Mouse (Mus musculus): ENCODE measurements at regions not wholly inside any gene's neighbourhood (a gene's known extent, or its start where the extent isn't known, plus 50 kb on each side); places are given as distances from the start of the nearest gene placed in this dataset.

- Histone ChIP-seq H3K4me3 (ENCODE audit: low read depth, low read length) (no peak overlapping the region), H3K9me3 (replicated peaks; ENCODE audit: control insufficient read depth, insufficient read depth, low read length, poor library complexity, severe bottlenecking) (no peaks in the 10 kb centered on the region), H3K36me3 (ENCODE audit: control insufficient read depth, insufficient read depth, low read length, poor library complexity, severe bottlenecking) (no peaks in the 10 kb centered on the region), H3K9ac (ENCODE audit: low read depth, poor library complexity, severe bottlenecking) (no peak overlapping the region), H3K27me3 (ENCODE audit: control insufficient read depth, insufficient read depth, low read length, poor library complexity, severe bottlenecking) (no peaks in the 10 kb centered on the region), H3K4me1 (ENCODE audit: control insufficient read depth, insufficient read depth, low read length) (no peaks in the 10 kb centered on the region), H3K27ac (ENCODE audit: insufficient read depth, low read length) (no peak overlapping the region)
- no peak for TF ChIP-seq EP300 (IDR thresholded peaks at IDR 0.05; ENCODE audit: insufficient read depth, low read depth, low read length)
- no peak for TF ChIP-seq CTCF (IDR thresholded peaks at IDR 0.05; ENCODE audit: low read depth, low read length)
- no peak for TF ChIP-seq POLR2A (IDR thresholded peaks at IDR 0.05; ENCODE audit: insufficient read depth, low read length)
Measured at GRCm38 (mm10) chr2:131612486-131612885, 50.4 kb upstream of the Adra1d start.
